Mouse (Mus musculus) liver, postnatal 0 days (tissue): ENCODE measurements at regions not wholly inside any gene's neighbourhood (a gene's known extent, or its start where the extent isn't known, plus 50 kb on each side); places are given as distances from the start of the nearest gene placed in this dataset.

Source experiments
- CTCF ChIP-seq: sonication (generic); IDR thresholded peaks from 2 replicates; pipeline ENCODE4 v1.5.1; 2016; ENCODE audit warnings: antibody characterized with exemption, low read depth
- EP300 ChIP-seq: IDR thresholded peaks from 2 replicates; pipeline ENCODE4 v1.6.1; 2016; ENCODE audit warnings: antibody characterized with exemption, low read depth, mild to moderate bottlenecking

GRCm38 (mm10) chr1:35992937-35993336, 75.3 kb upstream of the Hs6st1 start:
- TF ChIP-seq CTCF = no peak
- TF ChIP-seq EP300 = no peak
